Comparison of ENCODE assay signal across 19 mouse cellular contexts in the genomic region with DNA sequence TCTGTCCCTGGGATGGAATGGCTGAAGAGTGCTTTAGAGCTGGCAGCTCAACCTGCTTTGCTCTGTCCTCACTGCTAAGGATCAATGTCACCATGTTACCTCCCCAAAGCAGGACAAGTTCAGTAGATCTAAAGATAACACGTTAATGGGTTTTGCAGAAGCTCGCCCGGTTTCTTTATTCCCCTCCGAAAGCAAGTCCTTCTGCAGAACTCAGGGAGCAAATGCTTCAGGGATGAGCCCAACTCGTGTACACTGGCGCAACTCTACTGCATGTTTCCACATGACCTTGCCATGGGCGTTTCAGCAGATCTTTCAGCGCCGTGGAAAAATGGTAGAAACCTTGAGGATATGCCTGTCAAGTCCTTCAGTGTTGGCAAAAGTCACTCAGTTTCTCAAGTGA.
DNase-seq lines count a peak whose midpoint lies in the region; ATAC-seq lines count a peak whose summit lies in the region.
"Had no signal": no experiment of that assay in that cellular context is flagged by ENCODE, and none has a peak within 500 bp of the region (broad histone marks: within the 10 kb centered on the region; RNA-seq: fewer than 3 reads in every experiment).

No protein-coding gene starts in this region.

- peak overlapping the region; percentile 79 for H3K27ac ChIP-seq in heart, embryonic 10.5 days
- peak overlapping the region; percentile 31 to 66; a peak in 1 of 4 replicates for H3K27ac ChIP-seq in heart, embryonic 14.5 days (replicated peaks in 1 of 2; ENCODE audit: control insufficient read depth in 1 of 2, insufficient read depth in 1 of 2, low read depth in 2 of 2, low read length in 2 of 2)
- no peak overlapping the region for H3K27ac ChIP-seq in midbrain, embryonic 11.5 days (ENCODE audit: low read depth, low read length)
- H3K27ac ChIP-seq in midbrain, embryonic 15.5 days: no peak overlapping the region
- H3K27ac ChIP-seq: embryonic facial prominence, embryonic 12.5 days; forebrain, embryonic 12.5 days; hindbrain, embryonic 12.5 days had no signal

- no peak overlapping the region for H3K4me3 ChIP-seq in heart, embryonic 10.5 days
- no peak overlapping the region for H3K4me3 ChIP-seq in heart, embryonic 14.5 days (ENCODE audit: control insufficient read depth in 1 of 2, insufficient read depth in 1 of 2, low read depth in 1 of 2, low read length in 2 of 2)
- H3K4me3 ChIP-seq in midbrain, embryonic 11.5 days (ENCODE audit: low read depth, low read length): no peak overlapping the region
- no peak overlapping the region for H3K4me3 ChIP-seq in midbrain, embryonic 15.5 days
- H3K4me3 ChIP-seq: embryonic facial prominence, embryonic 12.5 days; forebrain, embryonic 12.5 days; hindbrain, embryonic 12.5 days had no signal

- intact Hi-C loops in heart, postnatal 25 days (cut with DNase I): no loop called here
- intact Hi-C loops in heart, postnatal 14 days (cut with DNase I): no loop called here

- H3K9me3 ChIP-seq in heart, embryonic 10.5 days: no peaks in the 10 kb centered on the region
- no peaks in the 10 kb centered on the region for H3K9me3 ChIP-seq in heart, embryonic 14.5 days (ENCODE audit: control insufficient read depth, low read length)
- no peaks in the 10 kb centered on the region for H3K9me3 ChIP-seq in midbrain, embryonic 11.5 days (ENCODE audit: control insufficient read depth, low read length)
- no peaks in the 10 kb centered on the region for H3K9me3 ChIP-seq in midbrain, embryonic 15.5 days
- H3K9me3 ChIP-seq: embryonic facial prominence, embryonic 12.5 days; forebrain, embryonic 12.5 days; hindbrain, embryonic 12.5 days had no signal

- no peaks in the 10 kb centered on the region for H3K27me3 ChIP-seq in heart, embryonic 10.5 days (ENCODE audit: insufficient read depth, poor library complexity, severe bottlenecking)
- no peaks in the 10 kb centered on the region for H3K27me3 ChIP-seq in heart, embryonic 14.5 days (ENCODE audit: control insufficient read depth, insufficient read depth, low read length)
- no peaks in the 10 kb centered on the region for H3K27me3 ChIP-seq in midbrain, embryonic 11.5 days (ENCODE audit: control insufficient read depth, insufficient read depth, low read length)
- no peaks in the 10 kb centered on the region for H3K27me3 ChIP-seq in midbrain, embryonic 15.5 days (replicated peaks)
- H3K27me3 ChIP-seq: embryonic facial prominence, embryonic 12.5 days; forebrain, embryonic 12.5 days; hindbrain, embryonic 12.5 days had no signal

- DNase-seq in heart, embryonic 10.5 days (ENCODE audit: low spot score): no peak
- DNase-seq in heart, postnatal 25 days (ENCODE audit: low spot score): no peak
- DNase-seq in heart, postnatal 14 days: no peak
- peak; percentile 4 for DNase-seq in midbrain, embryonic 11.5 days (ENCODE audit: low spot score, missing footprints)
- DNase-seq in ovary, postnatal 36 days (ENCODE audit: low spot score): no peak
- DNase-seq: adrenal gland, postnatal 10 days; cerebellum, adult 11 months; cerebellum, adult 8-10 months; gastrocnemius, postnatal 14 days; heart, postnatal 10 days had no signal

- H3K4me2 ChIP-seq in heart, embryonic 14.5 days (ENCODE audit: low read length): no peak overlapping the region
- H3K4me2 ChIP-seq in midbrain, embryonic 11.5 days: no peak overlapping the region
- H3K4me2 ChIP-seq in midbrain, embryonic 15.5 days: no peak overlapping the region
- H3K4me2 ChIP-seq: embryonic facial prominence, embryonic 12.5 days; forebrain, embryonic 12.5 days; hindbrain, embryonic 12.5 days had no signal

- H3K36me3 ChIP-seq in heart, embryonic 10.5 days: no peaks in the 10 kb centered on the region
- no peaks in the 10 kb centered on the region for H3K36me3 ChIP-seq in heart, embryonic 14.5 days (ENCODE audit: control insufficient read depth, insufficient read depth, low read length)
- no peaks in the 10 kb centered on the region for H3K36me3 ChIP-seq in midbrain, embryonic 11.5 days (ENCODE audit: control insufficient read depth, insufficient read depth, low read length)
- H3K36me3 ChIP-seq in midbrain, embryonic 15.5 days (replicated peaks): no peaks in the 10 kb centered on the region
- H3K36me3 ChIP-seq: embryonic facial prominence, embryonic 12.5 days; forebrain, embryonic 12.5 days; hindbrain, embryonic 12.5 days had no signal

- peaks cover 59% of the 10 kb centered on the region for H3K4me1 ChIP-seq in heart, embryonic 10.5 days
- H3K4me1 ChIP-seq in heart, embryonic 14.5 days (ENCODE audit: control insufficient read depth in 2 of 2, insufficient read depth in 2 of 2, low read length in 2 of 2): peaks cover 20 to 39% of the 10 kb centered on the region in 2 experiments
- H3K4me1 ChIP-seq in midbrain, embryonic 11.5 days (ENCODE audit: control insufficient read depth, insufficient read depth, low read length): no peaks in the 10 kb centered on the region
- peaks cover 14% of the 10 kb centered on the region for H3K4me1 ChIP-seq in midbrain, embryonic 15.5 days

- H3K9ac ChIP-seq in heart, embryonic 14.5 days (ENCODE audit: low read length): no peak overlapping the region
- no peak overlapping the region for H3K9ac ChIP-seq in midbrain, embryonic 11.5 days (ENCODE audit: low read length)
- no peak overlapping the region for H3K9ac ChIP-seq in midbrain, embryonic 15.5 days
- H3K9ac ChIP-seq: embryonic facial prominence, embryonic 12.5 days; forebrain, embryonic 12.5 days; hindbrain, embryonic 12.5 days had no signal

- 82% methylated on average over 9 of the region's 9 CpGs for WGBS in heart, embryonic 10.5 days
- WGBS in heart, embryonic 14.5 days: 74% methylated on average over 9 of the region's 9 CpGs
- WGBS in midbrain, embryonic 11.5 days: 93% methylated on average over 9 of the region's 9 CpGs
- 96% methylated on average over 9 of the region's 9 CpGs for WGBS in midbrain, embryonic 15.5 days

- no peak for ATAC-seq in heart, embryonic 14.5 days (ENCODE audit: insufficient number of reproducible peaks, insufficient read depth, low FRiP score, low read depth)
- no peak for ATAC-seq in midbrain, embryonic 11.5 days (ENCODE audit: low FRiP score)
- no peak for ATAC-seq in midbrain, embryonic 15.5 days (replicated peaks)
- ATAC-seq: forebrain, embryonic 16.5 days; hindbrain, embryonic 16.5 days; inflammation-experienced regulatory T-cells, adult 6 months; intestine, postnatal 0 days had no signal

Comparison
In these comparisons a context has a peak if more than half of its experiments do, and no peak if none do; other contexts are left out.
1. H3K27ac ChIP-seq: peak in heart, embryonic 10.5 days (single experiment) and heart, embryonic 14.5 days (2 of 2); none in midbrain, embryonic 11.5 days (single experiment) and midbrain, embryonic 15.5 days (single experiment).